Mouse (Mus musculus) midbrain, postnatal 0 days (tissue): ENCODE data around the gene Agrn. TPM values are rescaled to one million over a fixed set of nuclear protein-coding genes. Genes with fewer than 3 reads are reported as not detected.

Experiments used
- ATAC-seq: fragments of 200-750 bp; cut with Nextera tagmentation; 2 replicates; pipeline ENCODE4 v1.8.0; 2017; ENCODE audit warnings: moderate number of reproducible peaks, mild to moderate bottlenecking, moderate TSS enrichment, moderate library complexity; ENCODE audit not compliant: low FRiP score
- DNase-seq: peaks from one replicate; pipeline ENCODE4 v3.0.0-alpha.2; 2015; ENCODE audit warnings: low spot score
- H3K27ac ChIP-seq: fragments of 300-500 bp; sonication (generic); 2 replicates; pipeline ENCODE4 v1.5.1; 2014; ENCODE audit warnings: low read depth, mild to moderate bottlenecking, low read length, mixed read lengths
- H3K27me3 ChIP-seq: fragments of 300-500 bp; sonication (generic); 2 replicates; pipeline ENCODE4 v1.6.1; 2014; ENCODE audit warnings: low read length, control low read depth, mixed read lengths; ENCODE audit not compliant: insufficient read depth
- H3K36me3 ChIP-seq: fragments of 300-500 bp; sonication (generic); 2 replicates; pipeline ENCODE4 v1.6.1; 2014; ENCODE audit warnings: low read length, control low read depth, mixed read lengths; ENCODE audit not compliant: insufficient read depth
- H3K4me1 ChIP-seq: fragments of 300-500 bp; sonication (generic); 2 replicates; pipeline ENCODE4 v1.6.1; 2014; ENCODE audit warnings: mild to moderate bottlenecking, control low read depth, antibody characterized with exemption, low read length, mixed read lengths; ENCODE audit not compliant: insufficient read depth
- H3K4me2 ChIP-seq: fragments of 300-500 bp; sonication (generic); 2 replicates; pipeline ENCODE4 v1.6.1; 2014; ENCODE audit warnings: low read depth, mild to moderate bottlenecking, low read length, mixed read lengths; ENCODE audit not compliant: poor library complexity, severe bottlenecking
- H3K4me3 ChIP-seq: fragments of 300-500 bp; sonication (generic); 2 replicates; pipeline ENCODE4 v1.5.1; 2014; ENCODE audit warnings: low read depth, mild to moderate bottlenecking, low read length, moderate library complexity
- H3K9ac ChIP-seq: fragments of 300-500 bp; sonication (generic); replicated peaks from 2 replicates; pipeline ENCODE4 v1.6.1; 2014; ENCODE audit warnings: mild to moderate bottlenecking, low read length, moderate library complexity, mixed read lengths; ENCODE audit not compliant: poor library complexity, severe bottlenecking
- H3K9me3 ChIP-seq: fragments of 300-500 bp; sonication (generic); 2 replicates; pipeline ENCODE4 v1.6.1; 2016; ENCODE audit warnings: low read length, control low read depth
- CTCF ChIP-seq: IDR thresholded peaks from 2 replicates; pipeline ENCODE4 v1.5.1; 2016; ENCODE audit warnings: antibody characterized with exemption, mild to moderate bottlenecking
- WGBS: fragments of 180-500 bp; shearing (Covaris S2); extraction: QIAGEN DNeasy Blood & Tissue Kit; methylation state at CpG from one replicate; pipeline ENCODE4 v1.1.7; 2014; 5-methylcytosine and 5-hydroxymethylcytosine counted together
- polyA plus RNA-seq: library from polyadenylated mRNA; unstranded; fragments of >200 nt; fragmentation: Nextera tagmentation; extraction: Ambion mirVana; gene quantifications from 2 replicates; pipeline ENCODE4 v1.2.1, GENCODE M21; 2015
- total RNA-seq: library from RNA; depleted of rRNA; stranded (reverse); fragments of >200 nt; gene quantifications from 2 replicates; pipeline ENCODE4 v1.2.3, GENCODE M21; 2014

Agrn gene
- total and polyA plus RNA-seq, 2 experiments from 2014 or later: 77.1 to 303 TPM

DNA sequence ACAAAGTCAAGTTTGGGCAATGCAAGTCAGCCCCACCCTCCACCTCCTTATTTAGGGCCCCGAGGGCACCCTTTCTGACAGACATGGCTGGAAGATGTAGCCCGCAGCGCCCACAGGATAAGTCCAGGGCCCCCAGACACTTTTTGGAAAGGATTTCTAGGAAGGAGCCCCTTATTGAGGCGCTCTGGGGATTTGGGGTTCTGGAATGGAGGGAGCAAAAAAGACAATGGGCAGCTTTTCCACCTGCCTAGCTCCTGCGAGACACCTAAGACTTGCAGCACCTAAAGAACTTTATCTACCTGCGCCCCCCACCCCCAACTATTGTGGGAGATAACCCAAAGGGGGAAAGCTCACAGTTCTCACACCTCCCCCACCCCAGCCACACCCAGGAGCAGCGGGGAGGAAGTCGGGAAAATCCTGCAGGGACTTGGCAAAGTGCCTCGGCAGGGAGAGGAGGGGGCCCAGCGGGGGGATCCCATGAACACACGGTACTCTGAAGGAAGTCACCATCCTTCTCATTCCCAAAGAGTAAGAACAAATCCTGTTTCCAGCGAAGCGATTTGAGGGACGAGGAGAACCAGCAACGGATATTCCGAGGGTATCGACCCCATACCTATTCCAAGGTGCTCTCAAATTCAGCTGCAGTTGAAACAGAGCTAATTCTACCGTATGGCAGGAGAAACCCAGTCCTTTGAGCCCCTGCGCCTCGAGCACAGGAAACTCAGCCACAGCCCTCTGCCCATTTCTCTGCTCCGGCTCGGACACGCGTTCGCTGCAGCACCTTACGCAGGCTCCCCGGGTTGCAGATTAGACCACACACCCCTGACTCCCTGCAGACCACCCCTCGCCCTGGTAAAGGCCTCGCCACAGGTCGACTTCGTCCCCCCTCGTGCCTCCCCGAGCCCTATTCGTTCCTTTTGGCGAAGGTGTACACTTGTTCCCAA lies 1.1 kb downstream of the Agrn start:
- Histone ChIP-seq H3K4me3 (peak overlapping the region; percentile 56), H3K9ac (peak overlapping the region; percentile 72), H3K4me2 (peak overlapping the region; percentile 95), H3K9me3 (no peaks in the 10 kb centered on the region), H3K4me1 (peaks cover 4% of the 10 kb centered on the region; the same call in 1 of the 2 replicates), H3K36me3 (peaks cover 13% of the 10 kb centered on the region; the same call in 1 of the 2 replicates), H3K27ac (peak overlapping the region; percentile 69), H3K27me3 (no peaks in the 10 kb centered on the region)
- no peak for TF ChIP-seq CTCF
- 6% methylated on average over 35 of the region's 35 CpGs for WGBS
- ATAC-seq (no peak; the same call in 1 of the 2 replicates), DNase-seq (peak; percentile 49)

DNA sequence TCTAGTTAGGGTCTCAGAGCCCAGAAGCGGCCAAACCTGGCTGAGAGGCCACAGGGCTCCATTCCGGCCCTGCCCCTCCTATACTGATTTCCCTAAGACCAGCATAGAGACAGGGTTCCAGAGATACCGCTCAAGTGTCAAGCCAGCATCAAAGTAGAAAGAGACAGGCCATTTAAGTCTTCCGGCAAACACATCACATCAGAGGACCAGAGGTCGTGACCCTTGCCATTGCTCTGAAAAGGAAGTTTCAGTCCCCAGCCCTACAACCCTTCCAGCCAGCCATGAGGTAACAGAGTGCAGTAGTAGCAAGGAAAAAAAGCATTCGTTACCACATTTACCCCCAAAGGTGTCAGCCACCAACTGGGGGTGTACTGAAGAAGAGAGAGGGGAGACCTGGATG lies 2.9 kb downstream of the Agrn start:
- no peaks in the 10 kb centered on the region for H3K9me3 ChIP-seq
- DNase-seq (no peak), ATAC-seq (no peak)
- H3K9ac ChIP-seq: no peak overlapping the region
- H3K36me3 ChIP-seq: peaks cover 23% of the 10 kb centered on the region; the same call in 1 of the 2 replicates
- H3K27me3 ChIP-seq: no peaks in the 10 kb centered on the region
- H3K4me2 ChIP-seq: no peak overlapping the region
- TF ChIP-seq CTCF: no peak
- no peak overlapping the region for H3K27ac ChIP-seq
- no peak overlapping the region for H3K4me3 ChIP-seq
- peaks cover 4% of the 10 kb centered on the region; the same call in 1 of the 2 replicates for H3K4me1 ChIP-seq
- 43% methylated on average over 6 of the region's 6 CpGs for WGBS

GRCm38 (mm10) chr4:156193906-156194305 lies 3.4 kb downstream of the Agrn start:
- H3K9me3 ChIP-seq: no peaks in the 10 kb centered on the region
- ATAC-seq (no peak), DNase-seq (no peak)
- H3K4me1 ChIP-seq: peaks cover 6% of the 10 kb centered on the region; the same call in 1 of the 2 replicates
- no peak for TF ChIP-seq CTCF
- H3K9ac ChIP-seq: no peak overlapping the region
- H3K27ac ChIP-seq: no peak overlapping the region
- no peak overlapping the region for H3K4me3 ChIP-seq
- H3K4me2 ChIP-seq: no peak overlapping the region
- peaks cover 23% of the 10 kb centered on the region; the same call in 1 of the 2 replicates for H3K36me3 ChIP-seq
- no peaks in the 10 kb centered on the region for H3K27me3 ChIP-seq
- 63% methylated on average over 5 of the region's 5 CpGs for WGBS

GRCm38 (mm10) chr4:156193200-156193590 lies 4.1 kb downstream of the Agrn start:
- Histone ChIP-seq H3K9ac (no peak overlapping the region), H3K27ac (no peak overlapping the region), H3K36me3 (peaks cover 23% of the 10 kb centered on the region; the same call in 1 of the 2 replicates), H3K4me1 (peaks cover 13% of the 10 kb centered on the region; the same call in 1 of the 2 replicates), H3K4me2 (no peak overlapping the region), H3K4me3 (no peak overlapping the region), H3K27me3 (no peaks in the 10 kb centered on the region), H3K9me3 (no peaks in the 10 kb centered on the region)
- ATAC-seq: no peak
- DNase-seq: no peak
- TF ChIP-seq CTCF: no peak
- 29% methylated on average over 2 of the region's 2 CpGs for WGBS

GRCm38 (mm10) chr4:156192421-156193199 lies 4.7 kb downstream of the Agrn start:
- no peak for ATAC-seq
- Histone ChIP-seq H3K9ac (no peak overlapping the region), H3K4me3 (no peak overlapping the region)

More at GRCm38 (mm10) chr4:156192421-156193199, 4.7 kb downstream of the Agrn start:
- H3K4me1 ChIP-seq: peaks cover 13% of the 10 kb centered on the region
- TF ChIP-seq CTCF: no peak
- peak; percentile 63 for DNase-seq
- H3K27me3 ChIP-seq: no peaks in the 10 kb centered on the region
- H3K27ac ChIP-seq: 0 out of 2 replicates have a peak overlapping the region, but pooled peaks have one; percentile 44
- peaks cover 23% of the 10 kb centered on the region; the same call in 1 of the 2 replicates for H3K36me3 ChIP-seq
- no peaks in the 10 kb centered on the region for H3K9me3 ChIP-seq
- H3K4me2 ChIP-seq: no peak overlapping the region
- WGBS: 57% methylated on average over 8 of the region's 8 CpGs
